Comparison of ENCODE assay signal across 15 mouse cellular contexts in genomic region chr5:15484616-15485015, GRCm38 (mm10). TPM values are rescaled to one million over a fixed set of nuclear protein-coding genes. Genes with fewer than 3 reads are reported as not detected.
"Had no signal": no experiment of that assay in that cellular context is flagged by ENCODE, and none has a peak within 500 bp of the region (broad histone marks: within the 10 kb centered on the region; RNA-seq: fewer than 3 reads in every experiment).

No protein-coding gene starts in this region.

RNA-seq across cellular contexts. Expression of gene Gm21149, which starts 8.3 kb away (rescaled TPM):
- total RNA-seq: layer of hippocampus, postnatal 36 days; left cerebral cortex, postnatal 36 days; megakaryocyte progenitor cell, adult 5-6 weeks had no signal
- polyA plus RNA-seq: kidney, embryonic 14.5 days; large intestine, adult 2 months; limb, embryonic 13.5 days; liver, embryonic 12.5 days; liver, embryonic 16.5 days; lung, embryonic 16.5 days; midbrain, embryonic 13.5 days; myocyte; neural tube, embryonic 11.5 days; neural tube, embryonic 15.5 days; small intestine, adult 2 months; stomach, embryonic 16.5 days had no signal

RNA-seq across cellular contexts. Expression of gene Gm21190, which starts 44.4 kb away (rescaled TPM):
- total RNA-seq: layer of hippocampus, postnatal 36 days; left cerebral cortex, postnatal 36 days; megakaryocyte progenitor cell, adult 5-6 weeks had no signal
- polyA plus RNA-seq: kidney, embryonic 14.5 days; large intestine, adult 2 months; limb, embryonic 13.5 days; liver, embryonic 12.5 days; liver, embryonic 16.5 days; lung, embryonic 16.5 days; midbrain, embryonic 13.5 days; myocyte; neural tube, embryonic 11.5 days; neural tube, embryonic 15.5 days; small intestine, adult 2 months; stomach, embryonic 16.5 days had no signal
